Comparison of ENCODE assay signal across 12 mouse cellular contexts in the genomic region with DNA sequence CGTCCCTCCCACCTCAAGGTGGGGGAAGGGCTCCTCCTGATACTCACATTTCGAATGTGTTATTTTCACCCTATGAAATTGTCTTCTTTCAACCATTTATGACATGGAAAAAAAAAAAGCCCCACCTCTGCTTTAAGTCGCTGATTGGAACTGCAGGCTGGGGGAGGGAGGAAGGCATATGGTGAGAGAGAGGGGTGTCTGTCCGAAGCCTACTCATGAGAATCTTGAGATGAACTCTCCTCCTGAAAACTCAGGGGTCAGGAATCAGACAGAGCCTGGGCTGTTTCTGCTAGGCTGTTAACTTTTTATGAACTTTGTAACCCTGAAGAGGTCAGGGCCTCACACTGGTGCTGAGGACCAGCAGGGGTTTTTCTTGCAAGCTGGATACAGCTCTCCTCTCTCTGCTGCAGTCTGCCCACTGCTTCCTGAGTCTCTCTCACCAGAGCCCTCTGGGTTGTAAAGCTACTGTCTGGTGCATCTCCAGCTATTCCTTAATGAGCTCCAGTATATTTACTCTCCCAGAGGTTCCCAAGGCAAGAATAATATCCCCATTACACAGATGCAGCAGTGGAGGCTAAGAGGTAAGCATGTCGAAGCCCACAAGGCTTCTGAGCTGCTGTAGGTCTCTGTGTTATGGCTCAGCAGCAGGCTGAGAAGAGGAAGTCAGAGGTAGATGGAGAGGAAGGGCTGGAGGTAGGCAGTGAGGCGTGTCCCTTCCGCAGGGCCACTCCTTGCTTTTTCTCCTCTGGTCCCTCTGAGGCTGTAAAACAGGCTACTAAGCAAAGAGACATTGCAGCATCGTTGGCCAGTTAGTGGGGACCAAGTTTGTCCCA. TPM values are rescaled to one million over a fixed set of nuclear protein-coding genes. Genes with fewer than 3 reads are reported as not detected.
DNase-seq lines count a peak whose midpoint lies in the region; ATAC-seq and TF ChIP-seq lines count a peak whose summit lies in the region.
"Had no signal": no experiment of that assay in that cellular context is flagged by ENCODE, and none has a peak within 500 bp of the region (broad histone marks: within the 10 kb centered on the region; RNA-seq: fewer than 3 reads in every experiment).

No protein-coding gene starts in this region.

- no peak overlapping the region for H3K27ac ChIP-seq in MEL (ENCODE audit: control insufficient read depth, low read depth, low read length)
- H3K27ac ChIP-seq in kidney, embryonic 15.5 days, result peak overlapping the region; percentile 73
- H3K27ac ChIP-seq: limb, embryonic 12.5 days; neural tube, embryonic 12.5 days had no signal

- WGBS in kidney, embryonic 15.5 days, result 30% methylated on average over 8 of the region's 8 CpGs

- TF ChIP-seq RAD21 in MEL (IDR thresholded peaks at IDR 0.05; ENCODE audit: low read depth, low read length), result no peak

- no peak for TF ChIP-seq EP300 in MEL (IDR thresholded peaks at IDR 0.05; ENCODE audit: low read depth in 1 of 2, low read length in 2 of 2)

- no peaks in the 10 kb centered on the region; a peak in 1 of 4 replicates for H3K36me3 ChIP-seq in MEL (ENCODE audit: control insufficient read depth in 1 of 2, insufficient read depth in 2 of 2, low read length in 2 of 2)
- no peaks in the 10 kb centered on the region for H3K36me3 ChIP-seq in kidney, embryonic 15.5 days
- H3K36me3 ChIP-seq: limb, embryonic 12.5 days; neural tube, embryonic 12.5 days had no signal

- H3K4me1 ChIP-seq in MEL (ENCODE audit: control insufficient read depth in 1 of 2, insufficient read depth in 2 of 2, low read length in 2 of 2), result peaks cover 7 to 25% of the 10 kb centered on the region in 2 experiments
- peaks cover 24% of the 10 kb centered on the region for H3K4me1 ChIP-seq in kidney, embryonic 15.5 days

- H3K27me3 ChIP-seq in MEL (ENCODE audit: control insufficient read depth in 1 of 2, insufficient read depth in 2 of 2, low read length in 2 of 2), result no peaks in the 10 kb centered on the region
- H3K27me3 ChIP-seq in kidney, embryonic 15.5 days, result peaks cover 42% of the 10 kb centered on the region

- H3K4me3 ChIP-seq in MEL (ENCODE audit: control insufficient read depth in 1 of 2, insufficient read depth in 1 of 2, low read depth in 2 of 2, low read length in 2 of 2), result no peak overlapping the region
- no peak overlapping the region for H3K4me3 ChIP-seq in kidney, embryonic 15.5 days (replicated peaks)
- H3K4me3 ChIP-seq: limb, embryonic 12.5 days; neural tube, embryonic 12.5 days had no signal

- no peak; the same call in 1 of the 2 replicates for ATAC-seq in kidney, embryonic 15.5 days (replicated peaks; ENCODE audit: low FRiP score)
- ATAC-seq in megakaryocyte, adult 5-6 weeks (ENCODE audit: poor library complexity, severe bottlenecking), result 0 out of 2 replicates have a peak, but pooled peaks have one; percentile 40

- no peak overlapping the region for H3K4me2 ChIP-seq in kidney, embryonic 15.5 days
- H3K4me2 ChIP-seq: limb, embryonic 12.5 days; neural tube, embryonic 12.5 days had no signal

- DNase-seq in CD4-positive helper T cell, adult 2 months (ENCODE audit: low read depth, low spot score), result peak; percentile 36
- peak; percentile 68 for DNase-seq in MEL (ENCODE audit: low read depth, low spot score)
- DNase-seq in cerebellum, adult 8-10 months, result no peak
- no peak for DNase-seq in thymus, postnatal 36 days
- no peak for DNase-seq in thymus, postnatal 10 days (ENCODE audit: low spot score in 2 of 2)
- DNase-seq: cerebellum, adult 18-20 months; lung, postnatal 14 days; midbrain, embryonic 14.5 days had no signal

- no peak overlapping the region for H3K9ac ChIP-seq in MEL (ENCODE audit: control insufficient read depth, low read depth, low read length, poor library complexity, severe bottlenecking)
- H3K9ac ChIP-seq in kidney, embryonic 15.5 days, result no peak overlapping the region
- H3K9ac ChIP-seq: limb, embryonic 12.5 days; neural tube, embryonic 12.5 days had no signal

- TF ChIP-seq POLR2A in MEL (IDR thresholded peaks at IDR 0.05; ENCODE audit: control insufficient read depth in 1 of 2, insufficient read depth in 1 of 2, low read depth in 1 of 2, low read length in 2 of 2, poor library complexity in 1 of 2), result peak in 1 of 2 experiments; percentile 44; a peak in 1 of 4 replicates

- no peaks in the 10 kb centered on the region for H3K9me3 ChIP-seq in MEL (replicated peaks; ENCODE audit: insufficient read depth, low read length)
- H3K9me3 ChIP-seq in kidney, embryonic 15.5 days (replicated peaks), result no peaks in the 10 kb centered on the region
- H3K9me3 ChIP-seq: limb, embryonic 12.5 days; neural tube, embryonic 12.5 days had no signal

- no peak for TF ChIP-seq CTCF in MEL (IDR thresholded peaks at IDR 0.05 in 2 of 3, conservative IDR thresholded peaks at IDR 0.05 in 1 of 3; ENCODE audit: control insufficient read depth in 1 of 3, insufficient read depth in 1 of 3, low read depth in 2 of 3, low read length in 3 of 3, poor library complexity in 1 of 3, severe bottlenecking in 1 of 3)

- H3K79me2 ChIP-seq in MEL (ENCODE audit: control insufficient read depth, insufficient read depth, low read length, poor library complexity), result no peaks in the 10 kb centered on the region

TF ChIP-seq in MEL, 35 proteins besides CTCF, POLR2A, EP300 and RAD21:
- TF ChIP-seq MAZ (IDR thresholded peaks at IDR 0.05; ENCODE audit: low read depth, low read length) (no peak), ZMIZ1 (IDR thresholded peaks at IDR 0.05; ENCODE audit: low read depth, low read length) (no peak), TBP (IDR thresholded peaks at IDR 0.05; ENCODE audit: low read depth, low read length) (0 out of 2 replicates have a peak, but pooled peaks have one; percentile 54), USF2 (IDR thresholded peaks at IDR 0.05; ENCODE audit: borderline replicate concordance in 1 of 2, insufficient read depth in 1 of 2, low read depth in 1 of 2, low read length in 2 of 2) (no peak), CHD2 (IDR thresholded peaks at IDR 0.05; ENCODE audit: low read length) (no peak)

RNA-seq across cellular contexts. Expression of gene Ass1, which starts 6.1 kb away (rescaled TPM):
- 45.0 and 49.7 TPM in 2 replicates for total RNA-seq in MEL (2012; rRNA removed)
- 10 to 100 TPM in 1 of 2 experiments, not detected in 1; 88.0 TPM for polyA plus RNA-seq in MEL (2012; ENCODE audit: insufficient read depth in 1 of 2, insufficient read length in 2 of 2, low read depth in 1 of 2, low replicate concordance in 2 of 2, missing spikeins in 1 of 2)
- 72.1 and 77.8 TPM in 2 replicates for polyA plus RNA-seq in kidney, embryonic 15.5 days (2015; fragmentation: Nextera tagmentation; extraction: Ambion mirVana)
- total RNA-seq in megakaryocyte, adult 5-6 weeks (2015), result 137 and 147 TPM in 2 replicates
- 184 and 194 TPM in 2 replicates for total RNA-seq in megakaryocyte, adult 5-6 weeks (2017)

Comparison
In these comparisons a context has a peak if more than half of its experiments do, and no peak if none do; other contexts are left out.
1. DNase-seq: peak in CD4-positive helper T cell, adult 2 months (single experiment) and MEL (single experiment); none in cerebellum, adult 8-10 months (single experiment), thymus, postnatal 36 days (0 of 2) and thymus, postnatal 10 days (0 of 2).